Mouse (Mus musculus): Measurements from ENCODE around the gene Dcpp1.
"Not testable (repeated sequence)": the region's sequence is repeated elsewhere in the genome, so short reads cannot be mapped to it uniquely, and the experiment has no call there.

Dcpp1 gene

GRCm38 (mm10) chr17:23880576-23880975 is at the start of gene Dcpp1, which contains the start of gene Dcpp2:
Gene Dcpp1, plus strand, starts transcription at chr17:23880876.
Gene Dcpp2, plus strand, starts transcription at chr17:23880880.
- not testable (repeated sequence) for ATAC-seq (ENCODE audit: low TSS enrichment)

DNA sequence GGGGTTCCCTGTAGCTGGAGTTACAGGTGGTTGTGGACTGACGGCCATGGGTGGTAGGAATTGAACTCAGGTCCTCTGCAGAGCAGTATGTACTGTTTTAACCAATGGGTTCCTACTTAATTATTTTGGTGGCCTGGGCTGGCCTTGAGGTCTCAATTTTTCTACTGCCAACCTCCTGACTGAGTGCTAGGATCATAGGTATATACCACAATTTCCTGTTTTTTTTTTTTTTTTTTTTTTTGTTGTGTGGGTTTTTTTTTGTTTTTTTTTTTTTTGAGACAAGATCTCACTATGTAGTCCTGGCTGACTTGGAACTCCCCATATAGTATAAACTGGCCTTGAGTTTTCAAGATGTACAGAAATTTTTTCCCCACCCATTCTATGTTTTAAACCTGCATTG is 49.5 kb upstream of the Dcpp1 start:
- ATAC-seq (ENCODE audit: low TSS enrichment) = no peak

- no peak for ATAC-seq (ENCODE audit: low TSS enrichment)
Observed at GRCm38 (mm10) chr17:23836006-23836575, 44.6 kb upstream of the Dcpp1 start, which contains the start of gene Prss33. Gene Prss33, minus strand, starts transcription at chr17:23836056.

- no peak for ATAC-seq (ENCODE audit: low TSS enrichment)
Observed at GRCm38 (mm10) chr17:23841145-23841544, 39.5 kb upstream of the Dcpp1 start.

- no peak for ATAC-seq (ENCODE audit: low TSS enrichment)
Observed at GRCm38 (mm10) chr17:23843141-23843811, 37.4 kb upstream of the Dcpp1 start.

DNA sequence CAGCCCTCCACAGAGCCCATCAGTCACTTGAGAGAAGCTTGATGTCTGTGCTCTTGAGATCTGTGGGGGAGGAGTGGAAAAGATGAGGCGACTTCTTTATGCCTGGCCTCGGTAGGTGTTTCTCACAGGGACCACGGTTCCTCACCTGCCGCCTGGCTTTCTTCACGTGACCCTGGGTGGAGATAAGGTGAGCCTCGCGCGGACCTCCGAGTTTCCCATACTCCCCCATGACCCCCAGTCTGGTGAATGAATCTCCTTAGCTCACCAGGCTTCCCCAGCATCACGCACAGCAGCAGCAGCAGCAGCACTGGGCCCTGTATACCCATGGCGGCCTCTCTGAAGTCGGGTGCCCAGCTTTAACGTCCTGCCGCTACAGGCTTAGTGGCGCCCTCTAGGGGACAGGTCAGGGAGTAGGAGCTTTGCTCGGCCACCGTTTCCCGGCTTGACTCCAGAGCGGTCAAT is 36.8 kb upstream of the Dcpp1 start, which contains the start of the genes Prss32 and Prss41:
Gene Prss32, plus strand, starts transcription at position 44 of the 462 bp plus-strand sequence.
Gene Prss41, minus strand, starts transcription at position 361 of the 462 bp plus-strand sequence.
- ATAC-seq (ENCODE audit: low TSS enrichment) = no peak

DNA sequence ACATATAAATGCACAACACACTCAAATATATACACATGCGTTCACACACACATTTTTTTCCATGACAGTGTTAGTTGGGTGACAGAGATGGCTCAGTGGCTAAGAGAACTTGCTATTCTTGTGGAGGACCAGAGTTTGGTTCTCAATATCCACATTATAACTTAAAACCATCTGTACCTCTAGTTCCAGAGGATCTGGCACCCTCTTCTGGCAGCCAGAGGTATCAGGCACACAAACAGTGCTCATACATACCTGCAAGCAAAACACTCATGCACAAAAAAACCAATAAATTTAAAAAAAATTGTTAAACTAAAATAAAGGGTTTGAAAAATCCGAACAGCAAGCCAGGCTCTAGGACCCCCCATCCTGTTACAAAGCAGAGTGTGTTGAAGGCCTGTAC is 30.6 kb upstream of the Dcpp1 start:
- no peak for ATAC-seq (ENCODE audit: low TSS enrichment)

- ATAC-seq (ENCODE audit: low TSS enrichment) = no peak
Observed at GRCm38 (mm10) chr17:23850853-23851749, 29.6 kb upstream of the Dcpp1 start.

- no peak for ATAC-seq (ENCODE audit: low TSS enrichment)
Observed at GRCm38 (mm10) chr17:23853292-23853691, 27.4 kb upstream of the Dcpp1 start.

GRCm38 (mm10) chr17:23854229-23854765 is 26.4 kb upstream of the Dcpp1 start:
- ATAC-seq (ENCODE audit: low TSS enrichment) = no peak

DNA sequence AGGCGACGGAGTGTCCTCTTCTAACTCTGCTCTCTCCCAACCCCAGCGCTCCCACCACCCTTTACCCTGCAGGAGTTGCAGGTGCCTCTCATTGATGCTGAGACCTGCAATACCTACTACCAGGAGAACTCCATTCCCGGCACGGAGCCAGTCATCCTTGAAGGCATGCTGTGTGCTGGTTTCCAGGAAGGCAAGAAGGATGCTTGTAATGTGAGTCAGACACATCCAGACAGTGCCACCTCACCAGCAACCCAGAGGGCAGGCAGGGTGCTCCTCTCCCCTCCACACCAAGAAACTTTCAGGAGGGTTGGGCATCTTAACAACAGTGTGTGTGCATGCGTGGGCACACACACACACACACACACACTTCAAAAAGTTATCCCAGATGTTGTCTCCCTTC is 23.5 kb upstream of the Dcpp1 start:
- no peak for ATAC-seq (ENCODE audit: low TSS enrichment)

GRCm38 (mm10) chr17:23857913-23858312 is 22.8 kb upstream of the Dcpp1 start:
- ATAC-seq (ENCODE audit: low TSS enrichment) = no peak

- ATAC-seq (ENCODE audit: low TSS enrichment) = no peak
Observed at GRCm38 (mm10) chr17:23862926-23863325, 17.8 kb upstream of the Dcpp1 start.

- no peak for ATAC-seq (ENCODE audit: low TSS enrichment)
Observed at GRCm38 (mm10) chr17:23867756-23868155, 12.9 kb upstream of the Dcpp1 start, which contains the start of gene Prss21. Gene Prss21, plus strand, starts transcription at chr17:23868056.

DNA sequence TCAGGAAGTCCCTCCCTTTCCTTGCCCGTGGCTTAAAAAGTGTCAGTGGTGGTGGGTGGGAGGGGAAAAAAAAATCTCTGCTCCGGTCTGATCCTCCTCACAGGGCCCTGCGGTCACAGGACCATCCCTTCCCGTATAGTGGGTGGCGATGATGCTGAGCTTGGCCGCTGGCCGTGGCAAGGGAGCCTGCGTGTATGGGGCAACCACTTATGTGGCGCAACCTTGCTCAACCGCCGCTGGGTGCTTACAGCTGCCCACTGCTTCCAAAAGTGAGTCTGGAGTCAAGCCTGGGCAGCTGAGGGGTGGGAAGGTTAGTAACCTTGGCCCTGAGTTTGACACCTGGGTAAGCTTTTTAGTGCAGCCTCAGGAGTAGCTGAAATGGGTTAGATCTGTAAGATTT is 12.2 kb upstream of the Dcpp1 start:
- no peak for ATAC-seq (ENCODE audit: low TSS enrichment)

GRCm38 (mm10) chr17:23873884-23874856 is 6.5 kb upstream of the Dcpp1 start:
- peak; percentile 52; the same call in 1 of the 2 replicates for ATAC-seq (ENCODE audit: low TSS enrichment)

GRCm38 (mm10) chr17:23876741-23877140 is 3.9 kb upstream of the Dcpp1 start:
- peak; percentile 57 for ATAC-seq (ENCODE audit: low TSS enrichment)

- no peak for ATAC-seq (ENCODE audit: low TSS enrichment)
Observed at GRCm38 (mm10) chr17:23877166-23877565, 3.5 kb upstream of the Dcpp1 start.

DNA sequence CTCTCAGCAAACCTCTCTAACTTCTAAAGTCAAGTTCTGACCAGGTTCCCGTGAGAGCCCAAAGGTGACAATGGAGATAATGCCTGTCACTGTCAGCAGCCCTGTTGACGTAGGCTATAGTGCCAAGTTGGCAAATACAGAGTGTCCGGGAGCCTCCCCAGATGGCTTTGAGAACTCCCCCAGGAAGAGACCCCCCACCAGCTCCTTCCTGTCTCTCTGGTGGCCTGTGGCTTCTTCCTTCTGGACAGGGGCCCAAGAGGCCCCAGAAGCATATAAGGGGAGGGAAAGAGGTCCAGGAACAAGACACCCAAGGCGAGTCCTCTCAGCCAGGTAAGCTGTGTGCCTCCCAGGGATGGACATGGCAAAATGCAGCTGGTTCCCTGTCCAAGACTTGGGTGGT is 36.5 kb downstream of the Dcpp1 start, which contains the start of gene Dcpp3:
Gene Dcpp3, plus strand, starts transcription at position 301 of the 400 bp plus-strand sequence.
- not testable (repeated sequence) for ATAC-seq (ENCODE audit: low TSS enrichment)

DNA sequence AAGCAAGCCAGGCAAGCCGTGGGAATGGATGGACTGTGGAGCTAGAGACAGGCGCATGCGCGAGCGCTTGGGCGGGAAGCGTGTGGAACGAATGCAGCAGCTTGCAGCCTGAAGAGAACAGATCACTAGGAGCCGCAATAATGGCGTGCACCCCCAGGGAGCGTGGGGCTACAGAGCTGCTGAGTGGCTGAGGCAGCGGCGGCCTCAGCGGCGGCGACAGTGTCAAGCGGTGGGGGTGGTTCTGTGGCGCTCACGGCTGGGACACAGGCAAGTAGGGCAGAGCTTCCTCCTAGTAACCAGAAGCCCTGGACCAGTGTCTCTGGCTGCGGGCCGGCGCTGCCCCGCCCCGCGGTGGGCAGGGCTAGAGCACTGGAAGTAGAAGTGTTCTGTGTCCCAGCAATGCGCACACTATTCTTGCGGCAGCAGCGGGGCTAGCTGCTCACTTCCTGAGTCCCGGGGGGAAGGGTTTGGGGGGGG is 43.9 kb downstream of the Dcpp1 start:
- ATAC-seq (ENCODE audit: low TSS enrichment) = peak; percentile 98
